Mouse (Mus musculus) liver, adult 2 months (tissue): Measurements from ENCODE around the gene Snx14. TPM values are rescaled to one million over a fixed set of nuclear protein-coding genes. Genes with fewer than 3 reads are reported as not detected.
A peak's percentile ranks its signal among the peaks of the same experiment; 100 is the strongest.

ENCODE experiments used
- DNase-seq: peaks from one replicate; pipeline ENCODE4 v3.0.0-alpha.2; 2011; ENCODE audit warnings: low read depth, low spot score; ENCODE audit errors: extremely low read depth
- H3K27ac ChIP-seq: fragments of 200-500 bp; replicated peaks from 2 replicates; pipeline ENCODE4 v1.5.1; 2012; ENCODE audit warnings: low read depth, mild to moderate bottlenecking, control low read depth, inconsistent platforms, low read length; ENCODE audit not compliant: insufficient read depth
- H3K27me3 ChIP-seq: fragments of 200-500 bp; 2 replicates; pipeline ENCODE4 v1.6.1; 2012; ENCODE audit warnings: mild to moderate bottlenecking, moderate library complexity, low read length, inconsistent platforms; ENCODE audit not compliant: control insufficient read depth, insufficient read depth
- H3K36me3 ChIP-seq: fragments of 200-500 bp; 2 replicates; pipeline ENCODE4 v1.6.1; 2012; ENCODE audit warnings: low read length, inconsistent platforms; ENCODE audit not compliant: control insufficient read depth, insufficient read depth
- H3K4me1 ChIP-seq: fragments of 200-500 bp; 2 replicates; pipeline ENCODE4 v1.6.1; 2011; ENCODE audit warnings: low read length; ENCODE audit not compliant: control insufficient read depth, insufficient read depth
- H3K4me3 ChIP-seq: fragments of 200-500 bp; 2 replicates; pipeline ENCODE4 v1.5.1; 2011; ENCODE audit warnings: low read depth, mild to moderate bottlenecking, control low read depth, low read length, moderate library complexity; ENCODE audit not compliant: insufficient read depth
- H3K79me2 ChIP-seq: fragments of 200-500 bp; 2 replicates; pipeline ENCODE4 v1.6.1; 2012; ENCODE audit warnings: inconsistent platforms, mild to moderate bottlenecking, low read length, moderate library complexity; ENCODE audit not compliant: control insufficient read depth, insufficient read depth
- H3K9ac ChIP-seq: fragments of 200-500 bp; 2 replicates; pipeline ENCODE4 v1.6.1; 2012; ENCODE audit warnings: low read depth, mild to moderate bottlenecking, control low read depth, inconsistent platforms, low read length
- CTCF ChIP-seq: fragments of 200-500 bp; IDR thresholded peaks from 2 replicates; pipeline ENCODE4 v1.5.1; 2011; ENCODE audit warnings: low read depth, low read length, control low read depth
- POLR2A ChIP-seq: fragments of 200-500 bp; IDR thresholded peaks from 2 replicates; pipeline ENCODE4 v1.6.1; 2011; ENCODE audit warnings: low read length, control low read depth; ENCODE audit not compliant: insufficient read depth; ENCODE audit errors: extremely low read depth
- WGBS: fragments of 180-500 bp; shearing (Covaris S2); methylation state at CpG from one replicate; pipeline ENCODE4 v1.1.7; 2018; 5-methylcytosine and 5-hydroxymethylcytosine counted together
- polyA plus RNA-seq: library from polyadenylated mRNA; depleted of rRNA; stranded (reverse); fragments of >200 nt; gene quantifications from 2 replicates; pipeline ENCODE4 v1.2.3, GENCODE M21; 2012
- total RNA-seq: library from RNA; depleted of rRNA; stranded (reverse); fragments of >200 nt; gene quantifications from 2 replicates; pipeline ENCODE4 v1.2.3, GENCODE M21; 2014

Snx14 gene
- total and polyA plus RNA-seq, 2 experiments: 9.0 to 23.6 TPM

GRCm38 (mm10) chr9:88368476-88368875 is 70.3 kb downstream of the Snx14 start:
- DNase-seq: no peak
- 93% methylated on average over 5 of the region's 5 CpGs for WGBS

DNA sequence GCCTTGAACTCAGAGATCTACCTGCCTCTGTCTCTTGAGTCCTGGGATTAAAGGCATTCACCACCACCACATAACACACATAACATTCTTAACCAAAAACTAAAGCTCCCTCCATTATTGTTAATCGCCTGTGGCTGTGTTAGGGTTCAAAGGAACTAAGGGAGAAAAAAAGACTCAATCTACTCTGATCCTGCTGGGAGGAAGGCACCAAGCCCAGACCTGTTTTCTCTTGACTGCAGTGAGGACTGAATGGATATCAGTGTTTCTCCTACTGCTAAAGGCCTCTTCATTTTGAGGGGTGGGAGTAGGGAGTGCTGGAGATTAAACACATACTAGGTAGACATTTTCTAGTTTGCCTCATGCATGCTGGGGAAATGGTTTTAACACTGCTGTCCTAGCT is 71.0 kb downstream of the Snx14 start:
- WGBS: 74% methylated on average over 1 of the region's 1 CpGs
- Histone ChIP-seq H3K9ac (no peak overlapping the region), H3K36me3 (no peaks in the 10 kb centered on the region; the same call in 1 of the 2 replicates), H3K79me2 (no peaks in the 10 kb centered on the region), H3K27ac (no peak overlapping the region), H3K4me1 (peaks cover 5% of the 10 kb centered on the region), H3K4me3 (no peak overlapping the region), H3K27me3 (no peaks in the 10 kb centered on the region)
- TF ChIP-seq CTCF (no peak), POLR2A (no peak)
- DNase-seq: no peak

More at GRCm38 (mm10) chr9:88368476-88368875, 70.3 kb downstream of the Snx14 start:
- no peak overlapping the region for H3K9ac ChIP-seq
- no peaks in the 10 kb centered on the region for H3K27me3 ChIP-seq
- no peaks in the 10 kb centered on the region; the same call in 1 of the 2 replicates for H3K36me3 ChIP-seq
- H3K27ac ChIP-seq: no peak overlapping the region
- no peak for TF ChIP-seq POLR2A
- no peak for TF ChIP-seq CTCF
- no peaks in the 10 kb centered on the region for H3K79me2 ChIP-seq
- peaks cover 5% of the 10 kb centered on the region for H3K4me1 ChIP-seq
- no peak overlapping the region for H3K4me3 ChIP-seq

GRCm38 (mm10) chr9:88367322-88367721 is 71.4 kb downstream of the Snx14 start:
- Histone ChIP-seq H3K9ac (no peak overlapping the region), H3K79me2 (no peaks in the 10 kb centered on the region), H3K36me3 (no peaks in the 10 kb centered on the region; the same call in 1 of the 2 replicates), H3K27ac (peak overlapping the region; percentile 46; the same call in 1 of the 2 replicates), H3K4me3 (no peak overlapping the region), H3K27me3 (no peaks in the 10 kb centered on the region), H3K4me1 (peaks cover 6% of the 10 kb centered on the region)
- 30% methylated on average over 5 of the region's 5 CpGs for WGBS
- peak; percentile 71 for DNase-seq
- no peak for TF ChIP-seq CTCF
- no peak for TF ChIP-seq POLR2A

DNA sequence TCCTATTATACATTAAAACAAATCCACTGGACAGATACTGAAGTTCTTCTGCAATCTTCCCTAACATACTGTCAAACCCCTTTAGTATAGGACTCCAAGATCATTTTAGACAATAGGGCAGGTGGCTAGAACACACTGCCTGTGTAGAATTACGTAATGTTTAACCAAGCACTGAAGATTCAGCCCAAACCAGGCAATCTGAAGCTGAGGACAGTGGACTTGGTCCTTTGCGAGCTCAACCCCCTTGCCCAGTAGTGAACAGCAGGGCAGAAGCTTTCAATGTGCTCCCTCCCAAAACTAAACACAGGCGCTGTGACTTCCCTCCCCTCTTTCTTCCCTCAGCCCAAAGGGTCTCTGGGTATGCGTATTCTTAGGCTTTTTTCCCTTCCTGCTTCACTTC is 71.9 kb downstream of the Snx14 start:
- WGBS: 30% methylated on average over 4 of the region's 4 CpGs
- no peaks in the 10 kb centered on the region; the same call in 1 of the 2 replicates for H3K36me3 ChIP-seq
- peak overlapping the region; percentile 46; the same call in 1 of the 2 replicates for H3K27ac ChIP-seq
- no peaks in the 10 kb centered on the region for H3K27me3 ChIP-seq
- peak; percentile 90 for DNase-seq
- no peak overlapping the region for H3K9ac ChIP-seq
- no peaks in the 10 kb centered on the region for H3K79me2 ChIP-seq
- no peak for TF ChIP-seq POLR2A
- no peak for TF ChIP-seq CTCF
- peaks cover 6% of the 10 kb centered on the region for H3K4me1 ChIP-seq
- no peak overlapping the region for H3K4me3 ChIP-seq

- Histone ChIP-seq H3K9ac (no peak overlapping the region), H3K4me1 (peaks cover 7% of the 10 kb centered on the region), H3K36me3 (no peaks in the 10 kb centered on the region; the same call in 1 of the 2 replicates), H3K4me3 (no peak overlapping the region), H3K79me2 (no peaks in the 10 kb centered on the region), H3K27ac (no peak overlapping the region), H3K27me3 (no peaks in the 10 kb centered on the region)
- TF ChIP-seq CTCF: peak; percentile 24; the same call in 1 of the 2 replicates
- TF ChIP-seq POLR2A: no peak
- DNase-seq: no peak
- WGBS: 83% methylated on average over 4 of the region's 4 CpGs
Observed at GRCm38 (mm10) chr9:88366308-88366707, 72.5 kb downstream of the Snx14 start.

GRCm38 (mm10) chr9:88363102-88363501 is 75.7 kb downstream of the Snx14 start:
- H3K4me1 ChIP-seq: peaks cover 9% of the 10 kb centered on the region

More at GRCm38 (mm10) chr9:88363102-88363501, 75.7 kb downstream of the Snx14 start:
- WGBS: 96% methylated on average over 3 of the region's 3 CpGs
- Histone ChIP-seq H3K27ac (no peak overlapping the region), H3K4me3 (no peak overlapping the region), H3K79me2 (no peaks in the 10 kb centered on the region), H3K36me3 (no peaks in the 10 kb centered on the region), H3K27me3 (no peaks in the 10 kb centered on the region), H3K9ac (no peak overlapping the region)
- DNase-seq: no peak
- TF ChIP-seq POLR2A: no peak
- TF ChIP-seq CTCF: no peak
